Mouse (Mus musculus) right cerebral cortex, postnatal 10 days (tissue): Measurements from ENCODE around the gene Ogt.
A peak's percentile ranks its signal among the peaks of the same experiment; 100 is the strongest.

ENCODE experiments used
- DNase-seq, 2 experiments: peaks; one replicate each; pipeline ENCODE4 v3.0.0; 2021; ENCODE audit warnings: low spot score in 2 of 2

Ogt gene

DNA sequence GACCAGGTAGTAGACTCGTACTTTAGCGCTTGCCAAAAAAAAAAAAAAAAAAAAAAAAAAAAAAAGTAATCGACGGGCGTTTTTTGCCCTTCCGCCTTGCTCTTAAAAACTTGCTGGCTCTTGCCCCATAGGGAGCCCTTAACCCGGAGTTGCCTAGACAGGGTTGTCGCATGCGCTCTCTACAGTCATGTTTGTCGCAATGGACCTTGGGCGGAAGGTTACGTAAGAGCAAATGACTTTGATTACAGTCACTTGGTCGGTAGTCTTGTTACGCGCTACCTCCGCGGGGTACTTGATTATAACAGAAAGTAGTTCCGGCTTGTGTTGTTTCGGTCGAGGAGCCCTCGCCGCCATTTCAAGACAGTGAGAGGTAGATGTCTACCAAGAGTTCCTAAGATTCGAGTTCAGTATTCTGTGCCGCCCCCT lies at the start of gene Ogt:
TSS of gene Ogt (plus strand) at position 320 of the 426 bp plus-strand sequence.
- peak; percentile 92 to 94 for DNase-seq

DNA sequence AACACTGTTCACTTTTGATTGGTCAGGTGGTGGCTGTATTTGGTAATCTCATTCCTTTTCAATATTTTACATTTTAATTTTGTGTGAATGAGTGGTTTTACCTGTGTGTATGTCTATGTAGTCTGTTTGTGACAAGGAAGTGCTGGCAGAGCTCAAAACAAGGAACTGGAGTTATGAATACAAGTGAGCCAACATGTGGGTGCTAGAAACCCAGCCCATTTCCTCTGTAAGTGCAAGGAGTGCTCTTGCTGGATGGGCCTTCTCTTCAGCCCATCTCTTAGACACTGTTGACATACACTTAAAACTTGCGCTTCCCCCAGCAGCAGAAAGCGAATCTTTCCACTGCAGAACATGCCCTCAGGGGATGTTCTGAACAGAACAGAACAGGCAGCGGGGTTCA lies 23.7 kb upstream of the Ogt start:
- DNase-seq = no peak

DNA sequence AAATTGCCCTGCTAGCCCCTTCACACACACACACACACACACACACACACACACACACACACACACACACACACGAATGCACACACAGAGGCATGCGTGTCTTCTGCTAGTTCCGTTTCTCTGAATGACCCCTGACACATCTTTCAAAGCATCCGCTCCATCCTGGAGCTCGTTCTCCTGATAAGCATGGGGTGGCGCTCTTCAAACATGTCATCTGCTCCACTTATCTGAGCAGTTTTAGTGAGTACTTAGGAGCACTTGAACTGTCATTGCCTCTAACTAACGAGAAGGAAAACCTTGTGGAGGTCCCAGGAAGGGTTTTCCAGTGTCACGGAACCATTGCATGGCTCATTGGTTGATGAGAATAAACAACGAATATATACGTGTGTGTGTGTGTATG lies 22.0 kb upstream of the Ogt start:
- no peak for DNase-seq

DNA sequence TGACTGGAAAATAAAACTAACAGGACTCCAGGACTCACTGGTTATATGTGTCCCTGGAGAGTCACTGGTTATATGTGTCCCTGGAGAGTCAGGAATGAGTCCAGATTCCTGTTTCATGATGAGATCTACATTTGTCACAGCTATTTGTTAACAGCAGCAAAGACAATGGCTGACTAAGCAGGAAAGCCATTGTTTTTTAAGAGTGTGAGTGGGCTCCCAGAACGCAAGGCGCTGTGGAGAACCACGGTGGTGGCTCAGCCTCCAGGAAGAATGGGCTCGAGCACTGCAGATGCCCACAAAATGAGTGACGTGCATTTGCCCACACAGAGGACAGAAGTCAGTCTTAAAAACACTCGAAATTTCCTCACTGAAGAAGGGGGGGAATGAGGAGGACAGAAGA lies 19.5 kb upstream of the Ogt start:
- DNase-seq = no peak

DNA sequence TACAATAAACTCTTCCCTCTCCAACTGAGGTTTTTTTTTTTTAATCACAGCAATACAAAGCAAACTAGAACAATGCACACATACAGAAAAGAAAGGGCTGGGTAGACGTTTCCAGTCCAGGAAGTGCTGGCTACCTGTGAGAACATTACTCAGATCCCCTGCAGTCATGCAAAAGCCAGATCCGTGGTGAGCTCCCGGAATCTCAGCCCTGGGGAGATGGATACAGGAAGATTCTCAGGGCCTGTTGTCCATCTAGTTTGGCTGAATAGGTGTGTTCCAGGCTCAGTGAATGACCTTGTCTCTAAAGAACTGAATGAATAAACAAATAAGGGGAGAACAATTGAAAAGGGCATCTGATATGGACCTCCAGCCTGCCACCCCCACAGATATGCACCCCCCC lies 17.3 kb upstream of the Ogt start:
- DNase-seq = no peak

DNA sequence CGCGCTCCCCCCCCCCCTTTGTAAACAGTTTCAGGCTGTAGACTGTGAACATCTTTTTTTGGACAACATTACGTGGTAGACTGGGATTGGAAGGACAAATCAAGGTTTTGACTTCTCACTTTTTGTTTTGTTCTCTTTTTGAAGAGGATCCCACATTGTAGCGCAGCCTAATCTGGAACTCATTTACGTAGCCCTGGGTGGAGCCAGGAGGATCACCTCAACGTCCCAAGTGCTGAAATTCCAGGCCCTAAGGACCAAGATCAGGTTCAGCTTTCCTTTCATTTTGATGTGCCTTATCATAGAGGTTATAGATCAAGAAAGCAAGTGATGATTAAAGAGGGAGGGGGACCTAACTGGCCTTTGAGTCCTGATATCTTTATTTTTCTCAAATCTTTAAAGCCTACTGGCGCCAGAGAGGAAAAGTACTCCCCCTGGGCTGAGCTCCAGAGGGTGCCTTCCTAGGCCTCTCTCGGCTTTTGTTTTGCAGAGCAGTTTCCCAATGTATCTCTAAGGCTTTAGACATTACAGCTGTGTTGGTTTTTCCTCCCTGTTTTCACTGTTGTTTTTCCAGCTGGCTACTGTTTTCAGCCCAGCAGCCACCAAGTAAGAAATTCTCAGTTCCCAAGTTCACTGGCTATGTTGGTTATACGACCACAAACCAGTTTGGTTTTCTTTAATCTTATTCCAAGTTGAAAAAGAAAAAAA lies 2.9 kb upstream of the Ogt start:
- DNase-seq = no peak

DNA sequence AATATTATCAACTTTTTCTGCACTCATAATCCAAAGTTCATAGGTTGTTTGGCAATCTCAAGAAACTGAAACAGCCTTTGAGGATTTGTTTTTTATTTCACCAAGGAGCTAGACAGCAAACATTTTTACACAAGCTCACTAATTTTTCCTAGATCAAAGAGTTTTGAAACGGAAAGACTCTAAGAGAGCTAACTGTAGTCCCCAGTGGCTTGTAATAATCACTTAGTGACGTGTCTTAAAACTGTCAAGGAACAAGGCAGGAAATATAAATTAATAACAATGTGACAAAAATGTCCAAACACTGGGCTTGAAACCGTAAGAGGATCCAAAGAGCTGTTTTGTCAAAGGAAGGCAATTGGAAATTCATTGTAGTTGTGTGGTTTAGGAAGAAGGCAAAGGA lies 1.0 kb upstream of the Ogt start:
- DNase-seq = no peak

DNA sequence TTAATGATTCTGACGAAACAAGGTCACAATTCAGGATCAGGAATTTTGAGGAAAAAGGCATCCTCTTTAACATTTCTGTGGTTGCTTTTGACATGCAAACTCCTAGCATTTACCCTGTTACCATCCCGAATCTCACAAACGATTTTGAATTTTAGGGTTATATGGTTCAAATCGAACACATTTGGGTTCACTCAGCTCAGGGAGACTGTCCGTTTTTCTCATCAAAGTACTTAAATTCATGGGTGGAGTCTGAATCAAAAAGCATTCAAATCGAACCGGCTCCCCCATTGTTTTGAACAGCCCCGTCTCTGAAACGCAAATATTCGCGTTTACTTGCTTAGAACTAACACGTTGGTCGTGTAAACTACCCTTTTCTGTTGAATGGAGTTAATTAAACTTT lies 554 bp upstream of the Ogt start:
- no peak for DNase-seq

DNA sequence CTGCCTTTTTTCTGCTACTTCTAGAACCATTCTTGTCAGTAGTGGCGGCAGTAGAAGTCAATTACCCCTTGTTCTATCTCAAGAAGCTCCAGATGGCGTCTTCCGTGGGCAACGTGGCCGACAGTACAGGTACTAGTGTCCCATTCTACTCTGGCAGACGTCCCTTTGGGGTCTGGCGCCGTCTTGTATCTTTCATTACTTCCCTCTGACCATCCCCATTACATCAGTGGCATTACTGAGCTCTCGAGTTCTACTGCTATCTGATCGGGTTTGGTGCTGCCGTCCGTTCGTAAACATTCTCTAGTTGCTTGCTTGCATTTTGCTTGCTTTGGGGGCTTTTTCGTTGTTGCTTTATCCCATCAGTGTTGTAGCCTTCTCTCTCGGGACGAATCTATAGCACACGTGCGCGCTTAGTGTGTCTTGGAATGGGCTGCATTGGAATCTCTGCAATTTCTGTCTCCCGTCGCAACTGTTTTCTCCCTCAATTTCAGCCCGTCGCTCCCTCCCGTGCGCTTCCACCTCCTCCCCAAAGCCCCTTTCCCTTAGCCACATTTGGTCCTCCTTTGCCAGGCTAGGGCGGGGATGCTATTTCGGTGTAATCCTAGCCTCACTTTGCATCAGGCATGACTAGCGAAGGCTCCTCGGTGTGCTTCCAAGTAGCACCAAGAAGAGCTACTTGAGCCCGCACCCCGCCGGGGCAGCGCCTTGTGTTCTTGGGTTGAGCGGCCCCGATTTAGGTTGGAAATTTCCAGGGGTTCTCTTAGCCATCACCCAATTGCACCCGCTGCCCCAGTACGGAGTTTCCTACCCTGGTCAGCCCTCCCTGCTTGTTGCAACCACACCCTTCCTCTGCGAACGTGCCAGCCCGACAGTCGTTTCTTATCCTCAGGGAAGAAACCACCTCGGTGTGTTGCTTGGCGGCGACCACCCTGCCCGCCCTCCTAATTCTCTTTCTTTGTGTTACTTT lies 617 bp downstream of the Ogt start:
- peak; percentile 33 to 44 for DNase-seq

DNA sequence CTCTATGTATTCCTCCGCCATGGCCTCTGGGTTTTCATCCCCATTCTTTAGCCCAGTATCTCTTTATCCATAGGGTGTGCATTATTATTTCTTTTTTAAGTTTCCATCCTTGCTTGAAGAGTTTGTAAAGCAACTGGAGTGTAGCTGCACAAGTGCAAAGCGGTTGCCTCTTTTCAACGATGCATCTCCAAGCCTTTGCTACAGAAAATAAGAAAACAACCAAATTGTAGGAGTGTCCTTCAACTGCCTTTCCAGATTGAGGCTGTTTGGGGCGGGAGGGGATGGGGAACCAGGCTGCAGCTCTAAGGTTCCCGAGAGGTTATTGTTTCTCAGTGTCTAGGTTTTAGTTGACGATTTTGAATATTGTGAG lies 1.3 kb downstream of the Ogt start:
- DNase-seq = no peak

DNA sequence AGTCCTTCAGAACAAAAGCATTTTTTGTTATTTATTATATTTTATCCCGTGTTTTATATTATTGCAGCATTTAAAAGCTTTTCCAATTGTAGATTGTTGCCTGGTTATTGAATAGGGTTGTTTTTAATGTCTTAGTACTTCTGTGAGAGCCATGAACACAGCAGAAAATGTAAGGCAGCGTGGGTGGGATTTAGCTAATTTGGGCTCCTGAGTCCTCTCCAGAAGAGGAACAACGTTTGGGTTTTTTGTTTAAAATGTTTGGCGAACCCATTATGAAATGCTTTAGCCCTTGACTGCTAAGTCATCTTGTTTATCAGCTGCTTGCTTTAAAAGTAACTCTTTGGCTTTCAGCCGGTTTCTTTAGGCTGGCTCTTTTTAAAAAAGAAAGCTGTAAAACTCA lies 2.2 kb downstream of the Ogt start:
- peak; percentile 24 to 26 for DNase-seq

DNA sequence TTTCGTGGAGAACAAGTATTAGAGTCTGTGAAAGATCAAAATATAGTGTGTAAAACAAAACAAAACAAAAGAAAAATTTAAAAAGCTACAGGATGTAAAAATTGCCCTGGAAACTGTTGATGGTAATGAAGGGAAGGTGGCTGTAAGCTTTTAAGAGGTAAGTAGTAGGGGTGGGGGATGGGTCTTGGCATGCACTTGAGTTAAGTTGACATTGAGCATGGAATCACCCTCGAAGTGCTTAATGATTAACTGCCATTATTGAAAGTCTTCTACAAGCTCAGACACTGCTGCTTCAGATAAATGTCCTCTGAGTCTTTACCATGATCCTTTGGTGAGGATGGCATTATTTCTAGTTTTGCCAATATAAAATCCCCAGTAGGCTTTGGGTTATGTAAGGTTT lies 5.4 kb downstream of the Ogt start:
- DNase-seq = no peak

DNA sequence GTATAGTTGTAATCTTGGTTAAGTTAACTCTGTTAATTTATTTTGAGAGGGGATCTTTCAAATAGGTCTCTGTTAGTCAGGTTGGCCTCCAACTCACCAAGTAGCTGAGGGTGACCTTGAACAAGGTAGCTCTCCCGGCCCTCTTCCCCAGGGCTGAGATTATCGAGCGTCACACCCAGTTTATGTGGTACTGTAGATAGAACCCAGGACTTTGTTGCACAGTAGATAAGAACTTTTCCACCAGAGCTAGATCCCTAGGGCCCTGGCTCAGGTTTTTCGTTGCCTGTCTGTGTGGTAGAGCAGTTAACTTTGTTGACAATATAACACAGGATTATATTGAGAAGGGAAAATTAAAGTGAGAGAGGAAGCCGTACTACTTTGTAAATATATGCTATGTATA lies 6.8 kb downstream of the Ogt start:
- no peak for DNase-seq

DNA sequence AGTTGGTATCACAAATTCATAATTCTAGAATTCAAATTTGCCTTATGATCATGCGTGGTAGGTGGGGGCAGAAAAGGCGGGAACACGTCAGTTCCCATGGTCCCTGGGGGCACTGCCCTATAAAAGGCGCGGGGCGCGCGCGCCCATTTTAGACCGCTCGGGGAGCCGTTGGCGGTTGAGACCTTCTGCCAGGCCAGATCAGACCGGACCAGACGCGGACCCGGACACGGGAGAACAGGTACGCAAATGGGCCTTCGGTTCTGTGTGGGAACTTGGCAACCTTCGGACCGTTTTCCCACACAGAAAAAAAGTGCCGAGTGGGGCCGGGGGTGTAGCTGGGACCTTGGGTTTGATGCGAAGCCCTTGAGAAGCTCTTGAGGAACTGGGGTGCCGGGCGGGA lies 55.8 kb downstream of the Ogt start:
- DNase-seq = no peak

DNA sequence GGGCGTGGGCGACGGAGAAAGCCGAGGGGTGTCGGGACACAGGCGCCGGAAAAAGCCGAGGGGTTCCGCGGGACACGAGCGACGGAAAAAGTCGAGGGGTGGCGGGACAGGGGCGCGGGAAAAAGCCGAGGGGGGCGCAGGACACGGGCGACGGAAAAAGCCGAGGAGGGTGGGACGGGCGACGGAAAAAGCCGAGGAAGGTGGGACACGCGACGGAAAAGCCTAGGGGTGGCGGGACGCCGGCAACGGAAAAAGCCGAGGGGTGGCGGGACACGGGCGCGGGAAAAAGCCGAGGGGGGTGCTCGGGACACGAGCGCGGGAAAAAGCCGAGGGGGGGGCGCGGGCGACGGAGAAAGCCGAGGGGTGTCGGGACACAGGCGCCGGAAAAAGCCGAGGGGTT lies 57.7 kb downstream of the Ogt start:
- peak in 1 of 2 experiments; percentile 20 for DNase-seq

DNA sequence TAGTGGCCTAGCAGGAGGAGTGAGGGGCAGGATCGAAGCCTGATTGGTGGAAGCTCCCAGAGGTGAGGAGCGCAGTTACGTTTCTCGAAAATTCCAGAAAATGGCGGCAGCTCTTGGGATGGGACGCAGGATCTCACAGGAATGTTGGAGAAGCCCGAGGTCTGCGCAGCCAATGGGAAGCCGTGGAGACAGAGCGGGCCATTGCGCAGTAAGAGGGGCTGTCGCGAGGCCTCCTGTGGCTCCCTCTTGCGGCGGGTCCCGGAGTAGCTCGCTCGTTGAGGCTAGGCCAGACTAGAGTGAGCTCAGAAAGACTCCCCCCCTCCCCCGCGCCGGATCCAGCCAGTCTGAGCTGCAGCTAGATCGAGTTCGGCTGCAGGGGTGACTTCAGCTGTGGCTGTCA lies 58.4 kb downstream of the Ogt start:
- no peak for DNase-seq

DNA sequence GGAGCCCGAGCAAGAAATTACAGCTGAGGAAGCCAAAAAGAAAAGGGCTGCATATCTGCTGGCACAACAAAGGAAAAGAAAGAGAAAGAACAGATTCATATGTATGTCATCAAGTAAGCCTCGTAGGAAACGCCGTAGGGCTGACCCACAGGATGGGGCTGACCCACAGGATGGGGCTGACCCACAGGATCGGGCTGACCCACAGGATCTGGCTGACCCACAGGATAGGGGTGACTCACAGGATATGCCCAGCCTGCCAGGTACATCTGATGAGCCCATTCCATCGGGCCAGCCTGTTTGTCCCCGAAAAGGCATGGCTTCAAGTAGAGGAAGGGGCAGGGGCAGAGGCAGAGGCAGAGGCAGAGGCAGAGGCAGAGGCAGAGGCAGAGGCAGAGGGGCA lies 65.3 kb downstream of the Ogt start:
- no peak for DNase-seq

DNA sequence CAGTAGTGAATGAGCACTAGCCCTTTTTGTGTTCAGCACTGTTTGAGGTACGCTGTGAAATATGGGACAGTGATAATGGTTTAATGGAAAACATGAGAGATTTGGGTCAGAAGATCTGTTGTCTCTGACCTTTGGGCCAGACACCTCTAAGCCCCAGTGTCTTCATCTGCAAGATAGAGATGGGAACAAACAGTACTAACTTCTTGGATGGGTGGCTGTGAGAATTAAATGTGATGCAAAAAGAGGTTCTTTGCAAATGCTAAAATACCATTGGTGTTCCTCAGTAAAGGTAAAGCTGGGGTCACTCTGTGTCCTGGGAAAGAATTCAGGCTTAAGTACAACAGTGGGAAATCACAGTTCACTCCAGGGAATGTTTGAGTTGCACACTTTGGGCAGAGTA lies 80.5 kb downstream of the Ogt start:
- no peak for DNase-seq

DNA sequence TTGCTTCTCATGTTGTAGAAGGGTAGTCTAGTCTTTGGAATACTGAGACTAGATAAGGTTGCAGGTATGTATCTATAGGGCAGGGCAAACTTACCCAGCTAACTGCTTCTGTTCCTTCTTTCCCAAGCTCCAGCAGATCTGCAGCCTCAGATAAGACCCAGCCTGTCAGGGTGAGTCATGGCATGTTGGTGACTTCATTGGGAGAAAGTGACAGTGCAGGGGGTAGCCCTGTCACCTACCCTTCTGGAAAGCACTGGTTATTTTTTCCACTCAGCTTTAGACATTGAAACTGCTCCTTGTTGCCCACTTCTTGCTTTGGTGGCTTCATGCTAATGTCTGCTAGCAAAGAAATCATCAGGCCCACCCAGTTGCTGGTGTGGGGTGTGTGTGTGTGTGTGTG lies 90.2 kb downstream of the Ogt start:
- DNase-seq = no peak

DNA sequence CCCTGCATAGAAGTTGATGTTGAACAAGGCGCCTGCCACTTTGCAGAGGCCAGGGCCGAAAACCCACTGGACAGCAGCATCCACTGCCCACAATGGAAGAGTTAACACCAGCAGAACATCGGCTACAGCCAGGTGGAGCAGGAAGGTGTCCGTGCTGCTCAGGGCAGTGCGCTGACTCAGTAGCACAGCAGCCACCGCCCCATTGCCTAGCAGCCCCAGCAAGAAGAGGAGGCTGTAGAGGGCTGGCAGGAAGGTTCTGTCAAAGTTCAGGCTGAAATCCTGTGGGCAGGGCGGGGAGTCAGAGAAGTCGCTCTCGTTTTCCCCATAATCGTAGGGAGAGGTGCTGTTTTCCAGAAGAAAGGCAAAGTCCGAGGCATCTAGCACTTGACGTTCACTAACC lies 92.8 kb downstream of the Ogt start:
- no peak for DNase-seq

DNA sequence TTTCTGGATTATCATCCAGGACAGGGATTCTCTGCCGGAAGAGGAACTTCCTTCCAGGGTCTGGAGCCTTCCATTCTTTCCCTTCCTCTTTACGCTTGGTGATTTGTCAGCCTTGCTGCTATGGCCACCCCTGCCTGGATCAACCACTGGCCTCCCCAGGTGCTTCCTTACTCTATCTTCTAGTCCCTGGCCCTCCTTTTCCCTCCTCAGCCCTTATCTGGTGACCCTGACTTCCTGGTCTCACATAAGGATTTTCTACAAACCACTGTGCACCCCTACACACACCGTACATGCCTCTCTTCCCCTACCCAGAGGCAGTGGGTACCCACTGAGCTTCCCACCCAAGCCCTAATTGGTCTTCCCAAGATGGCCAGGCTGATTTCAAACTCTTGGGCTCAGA lies 93.4 kb downstream of the Ogt start:
- DNase-seq = no peak

DNA sequence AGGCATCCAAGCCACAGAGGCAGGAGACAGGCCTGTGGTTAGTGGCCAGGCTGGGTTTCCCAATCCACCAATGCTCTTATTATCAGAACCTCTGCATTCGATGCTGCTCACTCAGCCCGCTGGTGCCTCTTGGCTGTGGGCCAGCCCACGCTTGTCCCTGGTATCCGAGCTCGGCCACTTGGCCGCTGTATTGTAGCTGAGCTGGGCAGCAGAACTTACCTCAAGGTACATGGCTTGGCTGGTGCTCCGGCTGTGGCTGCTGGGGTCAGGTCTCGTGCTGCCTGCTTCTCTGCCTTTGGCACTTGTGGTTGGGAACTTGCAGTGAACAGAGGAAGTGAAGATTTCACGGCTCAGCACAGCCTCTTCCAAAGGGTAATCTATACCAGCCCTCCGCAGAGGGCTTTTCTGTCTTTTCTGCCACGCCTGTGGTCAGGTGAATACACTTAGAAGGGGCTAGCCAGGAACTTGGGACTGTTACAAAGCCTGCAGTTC lies 94.0 kb downstream of the Ogt start, which contains the start of gene Cxcr3:
TSS of gene Cxcr3 (minus strand) at position 442 of the 492 bp plus-strand sequence.
- DNase-seq = peak in 1 of 2 experiments; percentile 36
